Mouse (Mus musculus): ENCODE data around the gene Nkx2-5. TPM values are rescaled to one million over a fixed set of nuclear protein-coding genes. Genes with fewer than 3 reads are reported as not detected.
A peak's percentile ranks its signal among the peaks of the same experiment; 100 is the strongest.

Nkx2-5 gene
- polyA plus RNA-seq, 1 experiment = not detected

- peak; percentile 51 for DNase-seq (ENCODE audit: low read depth, low spot score)
- WGBS = 69% methylated on average over 5 of the region's 5 CpGs
Observed at GRCm38 (mm10) chr17:26793068-26793765, 51.6 kb downstream of the Nkx2-5 start.

DNA sequence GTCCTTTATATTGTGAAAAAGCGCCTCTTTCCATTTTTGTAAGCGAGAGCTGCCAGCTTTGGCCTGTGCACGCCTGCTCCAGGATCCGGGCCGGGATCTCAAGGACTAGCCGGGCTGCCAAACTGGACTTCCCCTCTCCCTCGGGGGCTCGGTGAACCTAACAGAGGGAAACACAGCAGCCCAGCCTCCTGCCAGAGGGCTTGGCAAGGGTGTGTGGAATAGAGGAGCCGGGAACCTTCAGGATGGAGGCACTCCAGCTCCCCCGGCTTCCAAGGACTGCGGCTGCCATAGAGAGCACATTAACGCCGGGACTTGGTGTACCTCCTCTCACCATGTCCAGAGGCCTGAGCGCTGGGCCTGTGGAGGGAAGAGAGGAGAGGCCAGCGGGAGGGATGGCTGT, 52.7 kb downstream of the Nkx2-5 start:
- 89% methylated on average over 15 of the region's 15 CpGs for WGBS
- DNase-seq (ENCODE audit: low read depth, low spot score) = no peak

- 81% methylated on average over 7 of the region's 7 CpGs for WGBS
- DNase-seq (ENCODE audit: low read depth, low spot score) = no peak
Observed at GRCm38 (mm10) chr17:26791580-26791979, 53.2 kb downstream of the Nkx2-5 start.

GRCm38 (mm10) chr17:26790269-26791214, 54.3 kb downstream of the Nkx2-5 start:
- DNase-seq (ENCODE audit: low read depth, low spot score) = no peak
- WGBS = 90% methylated on average over 11 of the region's 11 CpGs

DNA sequence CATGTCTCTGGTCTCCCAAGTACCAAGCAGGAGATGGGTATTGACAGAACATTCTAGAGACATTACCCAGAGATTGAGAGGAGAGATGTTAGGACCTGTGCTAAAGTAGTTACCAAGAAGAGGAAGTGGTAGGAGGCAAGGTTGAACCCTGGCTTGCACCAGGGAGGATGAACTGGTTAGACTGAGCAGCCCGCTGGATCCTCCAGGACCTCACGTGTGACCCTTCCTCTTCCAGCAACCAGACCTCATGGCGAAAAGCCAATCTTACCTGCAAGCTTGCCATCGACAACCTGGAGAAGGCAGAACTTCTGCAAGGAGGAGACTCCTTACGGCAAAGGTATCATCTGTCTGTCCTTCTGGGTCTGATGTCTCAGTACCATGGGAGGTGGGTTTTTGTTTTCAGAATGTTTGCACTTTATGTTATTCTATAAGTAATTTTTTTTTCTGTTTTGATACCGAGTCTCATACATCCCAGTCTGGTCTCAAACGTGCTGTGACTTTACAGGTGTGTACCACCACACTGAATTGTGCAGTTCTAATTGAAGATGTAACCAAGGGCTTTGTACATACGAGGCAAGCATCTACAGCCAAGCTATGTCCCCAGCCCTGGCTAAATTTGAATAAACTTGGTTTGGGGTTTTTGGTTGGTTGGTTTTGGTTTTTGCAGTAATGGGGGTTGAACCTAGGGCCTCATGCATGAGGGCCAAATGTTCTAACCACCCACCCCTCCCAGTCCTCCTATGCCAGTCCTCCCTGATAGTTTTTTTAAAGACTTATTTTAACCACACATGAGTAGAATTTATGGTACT, 55.1 kb downstream of the Nkx2-5 start:
- no peak for DNase-seq (ENCODE audit: low read depth, low spot score)
- WGBS = 90% methylated on average over 8 of the region's 8 CpGs

GRCm38 (mm10) chr17:26788986-26789385, 55.8 kb downstream of the Nkx2-5 start:
- 94% methylated on average over 8 of the region's 8 CpGs for WGBS
- DNase-seq (ENCODE audit: low read depth, low spot score) = no peak

Other genes with a start within 250 kb of the Nkx2-5 start
- gene Atp6v0e, start 181.8 kb downstream of the Nkx2-5 start, polyA plus RNA-seq (2012; rRNA removed) = 194 and 219 TPM in 2 replicates
- 2.7 and 3.6 TPM in 2 replicates for gene Crebrf, start 129.4 kb downstream of the Nkx2-5 start, polyA plus RNA-seq (2012; rRNA removed)
- gene Bnip1, start 63.9 kb downstream of the Nkx2-5 start, polyA plus RNA-seq (2012; rRNA removed) = 23.6 and 25.8 TPM in 2 replicates
- 7.3 and 8.5 TPM in 2 replicates for gene Kifc5b, start 72.1 kb upstream of the Nkx2-5 start, polyA plus RNA-seq (2012; rRNA removed)
- gene Phf1, start 88.0 kb upstream of the Nkx2-5 start, polyA plus RNA-seq (2012; rRNA removed) = 36.2 and 38.6 TPM in 2 replicates
- gene Cuta, start 94.6 kb upstream of the Nkx2-5 start, polyA plus RNA-seq (2012; rRNA removed) = 148 and 177 TPM in 2 replicates
- 4.0 and 7.5 TPM in 2 replicates for gene Syngap1, start 96.2 kb upstream of the Nkx2-5 start, polyA plus RNA-seq (2012; rRNA removed)
- 8.3 and 11.3 TPM in 2 replicates for gene Zbtb9, start 128.2 kb upstream of the Nkx2-5 start, polyA plus RNA-seq (2012; rRNA removed)
- 289 and 292 TPM in 2 replicates for gene Bak1, start 184.0 kb upstream of the Nkx2-5 start, polyA plus RNA-seq (2012; rRNA removed)
- 27.6 and 42.0 TPM in 2 replicates for gene Itpr3, start 212.3 kb upstream of the Nkx2-5 start, polyA plus RNA-seq (2012; rRNA removed)